Mouse (Mus musculus) cerebellum, adult 8-10 months (tissue): ENCODE measurements around the gene Gm18596.
"Not testable (repeated sequence)": the region's sequence is repeated elsewhere in the genome, so short reads cannot be mapped to it uniquely, and the experiment has no call there.

ENCODE experiments used
- DNase-seq: peaks from one replicate; pipeline ENCODE4 v3.0.0; 2022

The Gm18596 gene

DNA sequence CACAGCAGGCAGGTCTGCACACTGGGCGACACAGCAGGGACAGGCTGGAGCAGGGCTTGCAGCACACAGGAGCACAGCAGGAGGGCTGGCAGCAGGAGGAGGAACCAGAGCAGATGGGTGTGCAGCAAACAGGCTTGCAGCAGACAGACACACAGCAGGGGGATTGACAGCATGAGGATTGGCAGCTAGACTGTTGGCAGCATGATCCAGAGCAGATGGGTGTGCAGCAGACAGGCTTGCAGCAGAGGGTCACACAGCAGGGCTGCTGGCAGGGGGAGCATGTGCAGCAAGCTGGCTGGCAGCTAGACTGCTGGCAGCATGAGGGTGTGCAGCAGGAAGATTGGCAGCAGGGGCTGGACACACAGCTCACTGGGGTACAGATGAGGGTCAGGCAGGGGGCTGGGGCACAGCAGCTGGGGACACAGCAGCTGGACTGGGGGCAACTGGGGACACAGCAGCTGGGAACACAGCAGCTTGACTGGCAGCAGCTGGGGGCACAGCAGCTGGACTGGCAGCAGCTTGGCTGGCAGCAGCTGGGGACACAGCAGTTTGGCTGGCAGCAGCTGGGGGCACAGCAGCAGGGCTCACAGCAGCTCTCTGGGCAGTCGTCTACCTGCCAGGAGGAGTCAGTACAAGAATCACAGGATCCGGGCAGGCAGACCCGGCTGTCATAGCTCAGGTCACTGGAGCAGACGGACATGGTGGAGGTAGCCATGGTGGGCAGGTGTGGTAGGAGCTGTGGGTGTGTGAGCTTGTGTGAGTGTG lies at the start of gene Gm18596:
Gene Gm18596, minus strand, starts transcription at position 715 of the 765 bp plus-strand sequence.
- not testable (repeated sequence) for DNase-seq

DNA sequence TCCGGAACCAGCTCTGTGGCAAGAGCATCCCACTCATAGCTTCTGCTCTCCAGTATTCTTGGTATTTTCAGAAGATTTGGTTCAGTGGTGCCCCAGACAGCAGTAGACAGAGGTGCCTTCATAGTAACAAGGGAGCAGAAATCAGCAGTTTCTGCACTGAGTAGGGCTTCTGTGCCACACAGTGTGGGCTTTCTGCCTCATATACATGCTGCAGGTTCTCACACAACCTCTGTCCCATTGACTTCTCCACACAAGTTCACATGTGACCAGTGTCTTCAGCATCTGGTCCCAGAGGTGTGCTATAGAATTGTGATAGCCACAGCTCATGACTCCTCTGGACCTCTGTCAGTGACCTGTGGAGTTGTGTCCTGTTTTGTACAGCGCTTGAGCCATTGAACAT lies 46.2 kb upstream of the Gm18596 start:
- no peak for DNase-seq

DNA sequence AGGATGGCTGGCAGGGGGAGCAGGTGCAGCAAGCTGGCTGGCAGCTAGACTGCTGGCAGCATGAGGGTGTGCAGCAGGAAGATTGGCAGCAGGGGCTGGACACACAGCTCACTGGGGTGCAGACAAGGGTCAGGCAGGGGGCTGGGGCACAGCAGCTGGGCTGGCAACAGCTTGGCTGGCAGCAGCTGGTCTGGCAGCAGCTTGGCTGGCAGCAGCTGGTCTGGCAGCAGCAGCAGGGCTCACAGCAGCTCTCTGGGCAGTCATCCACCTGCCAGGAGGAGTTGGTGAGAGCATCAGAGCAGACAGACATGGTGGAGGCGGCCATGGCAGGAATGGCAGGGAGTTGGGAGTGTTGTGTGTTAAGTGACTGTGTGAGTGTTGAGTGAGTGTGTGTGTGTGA lies 45.4 kb upstream of the Gm18596 start, which contains the start of gene Gm7137:
Gene Gm7137, minus strand, starts transcription at position 325 of the 400 bp plus-strand sequence.
- DNase-seq, result not testable (repeated sequence)

- not testable (repeated sequence) for DNase-seq
These were observed 41.0 kb upstream of the Gm18596 start for GRCm38 (mm10) chr10:77783396-77783795.

GRCm38 (mm10) chr10:77782442-77782841 lies 40.0 kb upstream of the Gm18596 start, which contains the start of gene Gm3250:
Gene Gm3250, minus strand, starts transcription at chr10:77782542.
- DNase-seq, result not testable (repeated sequence)

DNA sequence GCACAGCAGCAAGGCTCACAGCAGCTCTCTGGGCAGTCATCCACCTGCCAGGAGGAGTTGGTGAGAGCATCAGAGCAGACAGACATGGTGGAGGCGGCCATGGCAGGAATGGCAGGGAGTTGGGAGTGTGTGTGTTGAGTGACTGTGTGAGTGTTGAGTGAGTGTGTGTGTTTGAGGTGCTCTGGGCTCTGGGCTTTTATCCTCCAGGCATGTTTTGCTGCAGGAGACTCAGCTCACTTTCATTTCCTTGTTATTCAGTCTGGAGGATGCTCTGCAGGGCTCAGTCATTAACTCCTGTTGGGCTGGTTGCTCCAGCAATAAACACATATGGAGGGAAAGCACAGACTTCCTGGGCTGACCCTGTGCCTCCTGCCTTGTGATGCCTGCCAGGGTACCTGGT lies 34.4 kb upstream of the Gm18596 start, which contains the start of gene Gm7138:
Gene Gm7138, minus strand, starts transcription at position 101 of the 400 bp plus-strand sequence.
- DNase-seq, result not testable (repeated sequence)

GRCm38 (mm10) chr10:77772142-77772541 lies 29.7 kb upstream of the Gm18596 start:
- DNase-seq, result not testable (repeated sequence)

- not testable (repeated sequence) for DNase-seq
These were observed 28.8 kb upstream of the Gm18596 start, which contains the start of gene Gm3238 for GRCm38 (mm10) chr10:77771225-77771624. Gene Gm3238, minus strand, starts transcription at chr10:77771325.

DNA sequence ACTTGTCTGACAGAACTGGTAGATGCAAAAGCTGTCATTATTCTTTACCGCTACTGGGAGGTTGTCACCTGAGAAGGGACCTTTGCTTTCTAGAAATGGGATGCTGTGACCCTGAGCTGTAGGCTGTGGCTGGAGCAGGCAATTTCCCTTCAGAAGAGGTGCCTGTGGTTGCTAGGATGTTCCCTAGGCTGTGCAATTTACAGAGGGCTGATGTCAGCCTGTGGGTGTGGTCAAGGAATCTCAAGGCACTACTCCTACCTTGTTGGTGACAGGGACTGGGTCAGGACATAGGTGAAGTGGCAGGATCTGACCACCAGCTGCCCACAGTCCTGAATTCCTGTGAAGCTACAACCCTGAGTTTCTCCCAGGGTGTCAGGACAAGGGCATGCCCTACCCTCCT lies 27.3 kb upstream of the Gm18596 start:
- no peak for DNase-seq

GRCm38 (mm10) chr10:77759582-77759981 lies 17.1 kb upstream of the Gm18596 start, which contains the start of gene Gm3233:
Gene Gm3233, minus strand, starts transcription at chr10:77759682.
- DNase-seq, result not testable (repeated sequence)

DNA sequence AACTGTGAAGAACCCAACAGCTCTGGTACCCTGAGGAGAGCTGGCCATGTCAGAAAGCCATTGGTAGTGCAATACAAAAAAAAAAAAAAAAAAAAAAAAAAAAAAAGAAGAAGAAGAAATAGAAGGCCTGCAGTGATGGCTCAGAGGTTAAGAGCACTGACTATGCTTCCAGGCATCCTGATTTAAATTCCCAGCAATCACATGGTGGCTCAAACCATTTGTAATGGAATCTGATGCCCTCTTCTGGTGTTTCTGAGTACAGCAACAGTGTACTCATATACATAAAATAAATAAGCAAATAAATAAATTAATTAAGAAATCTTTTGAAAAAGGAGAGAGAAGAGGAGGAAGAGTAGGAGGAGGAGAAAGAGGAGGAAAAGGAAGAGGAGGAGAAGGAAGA lies 11.0 kb upstream of the Gm18596 start:
- no peak for DNase-seq

- DNase-seq, result not testable (repeated sequence)
These were observed 9.9 kb upstream of the Gm18596 start for GRCm38 (mm10) chr10:77752312-77752711.

DNA sequence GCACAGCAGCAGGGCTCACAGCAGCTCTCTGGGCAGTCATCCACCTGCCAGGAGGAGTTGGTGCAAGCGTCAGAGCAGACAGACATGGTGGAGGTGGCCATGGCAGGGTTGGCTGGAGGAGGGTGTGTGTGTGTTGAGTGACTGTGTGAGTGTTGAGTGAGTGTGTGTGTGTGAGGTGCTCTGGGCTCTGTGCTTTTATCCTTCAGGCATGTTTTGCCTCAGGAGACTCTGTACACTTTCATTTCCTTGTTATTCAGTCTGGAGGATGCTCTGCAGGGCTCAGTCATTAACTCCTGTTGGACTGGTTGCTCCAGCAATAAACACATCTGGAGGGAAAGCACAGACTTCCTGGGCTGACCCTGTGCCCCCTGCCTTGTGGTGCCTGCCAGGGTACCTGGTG lies 8.8 kb upstream of the Gm18596 start, which contains the start of gene Gm9736:
Gene Gm9736, minus strand, starts transcription at position 101 of the 400 bp plus-strand sequence.
- DNase-seq, result not testable (repeated sequence)

DNA sequence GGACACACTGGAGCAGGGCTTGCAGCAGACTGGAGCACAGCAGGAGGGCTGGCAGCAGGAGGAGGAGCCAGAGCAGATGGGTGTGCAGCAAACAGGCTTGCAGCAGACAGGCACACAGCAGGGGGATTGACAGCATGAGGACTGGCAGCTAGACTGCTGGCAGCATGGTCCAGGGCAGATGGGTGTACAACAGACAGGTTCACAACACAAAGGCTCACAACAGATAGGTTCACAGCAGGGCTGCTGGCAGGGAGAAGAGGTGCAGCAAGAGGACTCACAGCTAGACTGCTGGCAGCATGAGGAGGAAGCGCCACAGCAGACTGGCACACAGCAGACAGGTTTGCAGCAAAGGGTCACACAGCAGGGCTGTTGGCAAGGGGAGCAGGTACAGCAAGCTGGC lies 8.2 kb upstream of the Gm18596 start:
- DNase-seq, result not testable (repeated sequence)

GRCm38 (mm10) chr10:77738929-77739328 lies 3.5 kb downstream of the Gm18596 start:
- no peak for DNase-seq

DNA sequence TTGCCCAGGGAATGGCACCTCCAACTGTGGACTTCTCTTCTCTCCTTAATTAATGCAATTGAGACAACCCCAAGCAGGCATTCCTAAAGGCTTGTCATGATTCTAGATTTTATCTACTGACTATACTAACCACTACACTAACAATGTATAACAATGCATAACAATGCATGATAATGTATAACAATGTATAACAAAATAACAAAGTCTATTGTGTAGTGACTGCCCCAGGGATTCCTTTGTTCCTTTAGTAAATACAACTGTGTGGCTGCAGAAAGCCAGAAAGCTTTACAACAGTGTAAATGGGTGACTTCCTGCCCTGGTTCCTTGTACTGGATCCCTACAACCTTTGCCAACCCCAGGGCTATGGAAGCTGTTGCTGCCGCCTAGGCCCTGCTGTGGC lies 6.5 kb downstream of the Gm18596 start:
- no peak for DNase-seq

DNA sequence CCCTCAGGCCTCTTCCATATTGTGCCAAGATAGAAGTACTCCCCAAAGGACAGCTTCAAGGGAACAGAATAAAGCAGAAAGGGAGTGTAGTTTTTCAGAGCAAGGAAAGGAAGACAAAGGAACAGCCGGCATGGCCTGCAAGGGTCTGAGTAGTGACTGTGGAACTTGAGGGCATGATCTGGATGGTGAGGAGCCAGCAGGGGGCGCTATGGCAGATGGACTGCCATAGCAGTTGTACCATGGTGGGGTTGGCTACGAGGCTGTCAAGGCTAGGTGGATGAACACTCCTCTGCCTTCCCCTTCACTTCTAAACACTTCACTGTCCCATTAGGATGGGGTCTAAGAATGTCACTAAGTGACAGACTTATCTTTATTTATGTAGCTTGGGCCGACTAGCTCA lies 13.2 kb downstream of the Gm18596 start:
- no peak for DNase-seq

GRCm38 (mm10) chr10:77728280-77728679 lies 14.2 kb downstream of the Gm18596 start:
- no peak for DNase-seq

DNA sequence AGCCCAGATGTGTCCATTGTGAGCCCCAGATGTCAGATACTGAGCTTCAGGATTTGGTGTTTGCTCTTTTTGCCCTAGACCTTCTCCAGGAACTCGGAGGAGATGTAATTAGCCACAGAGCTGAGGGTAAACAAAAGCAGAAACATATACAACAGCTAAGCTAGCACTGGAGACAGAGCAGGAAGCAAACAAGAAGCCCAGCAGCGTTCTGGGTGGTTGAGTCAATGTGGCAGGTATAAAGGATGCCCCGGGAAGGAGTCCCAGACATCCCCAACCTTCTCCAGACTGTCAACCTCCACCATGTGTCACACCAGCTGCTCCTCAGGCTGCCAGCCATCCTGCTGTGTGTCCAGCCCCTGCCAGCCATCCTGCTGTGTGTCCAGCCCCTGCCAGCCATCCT lies 16.3 kb downstream of the Gm18596 start, which contains the start of gene Gm10100:
Gene Gm10100, plus strand, starts transcription at position 301 of the 400 bp plus-strand sequence.
- DNase-seq, result no peak

GRCm38 (mm10) chr10:77724855-77725254 lies 17.6 kb downstream of the Gm18596 start:
- no peak for DNase-seq

DNA sequence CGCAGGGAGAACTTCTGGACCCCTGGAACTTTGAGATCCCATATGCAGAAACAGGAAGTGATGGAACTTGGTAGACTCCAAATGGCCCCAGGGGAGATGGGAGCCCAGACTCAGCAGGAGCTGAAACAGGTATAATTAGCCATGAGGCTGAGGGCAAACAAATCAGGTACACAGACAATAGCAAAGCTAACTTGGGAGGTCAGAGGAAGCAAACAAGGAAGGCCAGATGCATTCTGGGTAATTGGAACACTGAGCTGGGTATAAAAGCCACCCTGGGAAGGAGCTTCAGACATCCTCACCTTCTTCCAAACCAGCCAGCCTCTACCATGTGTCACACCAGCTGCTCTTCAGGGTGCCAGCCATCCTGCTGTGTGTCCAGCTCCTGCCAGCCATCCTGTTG lies 22.1 kb downstream of the Gm18596 start, which contains the start of gene Krtap12-1:
Gene Krtap12-1, plus strand, starts transcription at position 301 of the 400 bp plus-strand sequence.
- DNase-seq, result not testable (repeated sequence)

DNA sequence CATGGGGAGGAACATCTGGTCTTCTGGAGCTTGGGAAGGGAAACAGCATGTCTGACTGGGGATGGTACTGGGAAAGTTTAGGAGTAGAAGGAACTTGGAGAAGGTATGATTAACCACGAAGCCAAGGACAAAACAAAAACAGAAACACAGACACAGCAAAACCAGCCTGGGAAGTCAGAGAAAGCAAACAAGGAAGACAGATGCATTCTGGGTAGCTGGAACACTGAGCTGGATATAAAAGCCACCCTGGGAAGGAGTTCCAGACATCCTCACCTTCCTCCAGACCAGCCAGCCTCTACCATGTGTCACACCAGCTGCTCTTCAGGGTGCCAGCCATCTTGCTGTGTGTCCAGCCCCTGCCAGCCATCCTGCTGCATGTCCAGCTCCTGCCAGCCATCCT lies 26.9 kb downstream of the Gm18596 start, which contains the start of gene Gm10142:
Gene Gm10142, plus strand, starts transcription at position 301 of the 400 bp plus-strand sequence.
- DNase-seq, result no peak

DNA sequence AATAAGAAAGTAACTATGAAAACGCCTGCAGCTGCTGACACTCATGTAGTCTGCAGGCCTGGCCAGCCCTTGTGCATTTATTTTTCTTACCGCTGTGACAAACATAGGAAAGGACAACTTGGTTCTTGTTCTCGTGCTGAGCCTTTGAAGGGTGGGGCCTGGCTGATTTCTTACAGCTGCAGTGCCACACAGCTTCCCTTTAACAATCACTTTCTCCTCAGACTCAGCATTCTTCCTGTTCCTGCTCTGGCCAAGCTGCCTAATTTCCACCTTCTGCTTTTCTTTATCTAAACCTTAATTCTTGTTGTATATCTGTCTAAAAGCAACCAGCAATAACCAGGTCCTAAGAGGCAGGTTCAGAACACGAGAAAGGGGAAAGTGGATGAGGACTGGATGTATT lies 28.7 kb downstream of the Gm18596 start:
- DNase-seq, result no peak

GRCm38 (mm10) chr10:77711157-77711556 lies 31.3 kb downstream of the Gm18596 start, which contains the start of gene Gm10024:
Gene Gm10024, plus strand, starts transcription at chr10:77711457.
- DNase-seq, result not testable (repeated sequence)
